Mouse (Mus musculus): Measurements from ENCODE around the gene Atp5g1.

Atp5g1 gene

DNA sequence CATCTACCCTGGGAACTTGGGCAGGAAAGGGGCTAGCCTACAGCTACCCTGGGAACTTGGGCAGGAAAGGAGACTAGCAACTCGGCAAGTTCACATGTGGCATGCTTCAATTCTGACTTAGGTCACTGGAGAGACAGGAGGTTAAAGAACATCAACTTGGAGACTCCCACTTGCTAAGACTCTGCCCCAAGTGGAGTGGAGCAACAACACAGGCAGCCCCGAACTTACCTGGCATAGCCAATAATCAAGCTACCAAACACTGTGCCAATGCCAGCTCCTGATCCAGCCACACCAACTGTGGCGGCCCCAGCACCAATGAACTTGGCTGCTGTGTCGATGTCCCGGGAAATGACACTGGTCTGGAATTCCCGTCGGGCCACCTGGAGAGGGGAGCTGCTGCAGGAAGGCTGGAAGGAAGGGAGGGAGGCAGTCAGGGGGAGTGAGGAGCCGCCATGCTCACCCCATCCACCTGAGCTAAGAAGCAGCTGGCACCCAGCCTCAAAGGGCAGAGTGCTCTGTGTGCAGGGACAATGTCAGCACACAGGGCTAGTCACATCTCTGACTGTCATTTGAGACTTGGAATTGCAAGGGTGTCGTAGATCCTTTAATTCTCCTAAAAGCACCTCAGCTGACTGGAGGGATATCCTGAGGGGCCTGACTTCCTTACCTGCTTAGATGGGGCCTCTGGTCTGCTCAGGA lies 2.0 kb downstream of the Atp5g1 start:
- DNase-seq (ENCODE audit: low read depth, low spot score): no peak

DNA sequence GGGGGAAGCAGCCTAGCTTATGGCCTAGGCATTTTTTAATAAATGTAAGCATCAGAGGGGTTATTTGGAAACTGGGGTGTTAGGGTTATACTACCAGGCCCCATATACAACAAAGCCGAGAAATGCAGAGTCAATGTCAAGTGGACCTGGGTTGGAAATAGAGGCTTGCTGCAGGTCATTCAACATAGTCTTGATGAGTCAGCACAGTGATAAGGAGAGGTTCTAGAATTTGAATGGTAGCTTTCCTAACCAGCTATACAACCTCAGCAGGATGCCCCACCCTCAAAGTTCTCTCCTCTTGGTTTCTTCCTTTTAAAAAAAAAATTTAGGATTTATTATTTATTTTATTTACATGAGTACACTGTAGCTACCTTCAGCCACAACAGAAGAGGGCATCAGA lies 4.5 kb downstream of the Atp5g1 start:
- DNase-seq (ENCODE audit: low read depth, low spot score): no peak

DNA sequence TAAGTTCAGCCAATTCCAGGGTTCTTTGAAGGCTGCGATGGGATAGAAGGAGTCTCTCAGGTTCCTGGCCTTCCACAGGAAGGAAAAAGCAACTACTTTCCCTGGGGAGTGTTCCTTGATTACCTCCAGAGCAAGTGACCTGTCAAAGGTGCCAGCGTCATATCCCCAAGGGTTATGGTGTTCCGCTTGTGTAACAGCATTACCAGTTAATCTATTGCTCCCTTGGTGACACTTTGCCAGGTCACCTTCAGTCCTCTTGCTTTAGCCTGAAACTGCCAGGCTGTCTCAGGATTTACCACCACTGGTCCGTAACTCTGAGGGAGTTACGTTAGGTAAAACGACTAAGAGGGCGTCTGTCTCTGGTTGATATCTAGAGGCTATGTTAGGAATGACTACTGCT lies 5.1 kb downstream of the Atp5g1 start:
- no peak for DNase-seq (ENCODE audit: low read depth, low spot score)

DNA sequence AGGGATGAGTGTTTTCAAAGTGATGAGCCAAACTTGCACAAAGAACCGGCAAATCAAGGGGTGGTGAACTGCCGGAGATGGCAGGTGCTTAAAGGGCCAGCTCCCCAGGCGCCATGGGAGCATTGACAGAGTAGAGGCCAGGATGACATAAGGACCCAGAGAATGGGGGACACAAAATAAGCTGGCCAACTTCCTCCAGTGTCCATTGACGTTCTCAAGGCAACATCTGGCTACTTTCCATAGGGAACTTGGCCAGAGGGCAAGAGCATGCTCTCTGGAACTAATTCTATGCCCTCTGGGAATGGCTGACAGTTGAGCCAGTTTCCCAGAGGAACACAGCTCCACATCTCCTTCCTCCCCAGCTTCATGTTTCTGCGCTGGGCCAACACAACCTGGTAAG lies 7.2 kb downstream of the Atp5g1 start:
- no peak for DNase-seq (ENCODE audit: low read depth, low spot score)

DNA sequence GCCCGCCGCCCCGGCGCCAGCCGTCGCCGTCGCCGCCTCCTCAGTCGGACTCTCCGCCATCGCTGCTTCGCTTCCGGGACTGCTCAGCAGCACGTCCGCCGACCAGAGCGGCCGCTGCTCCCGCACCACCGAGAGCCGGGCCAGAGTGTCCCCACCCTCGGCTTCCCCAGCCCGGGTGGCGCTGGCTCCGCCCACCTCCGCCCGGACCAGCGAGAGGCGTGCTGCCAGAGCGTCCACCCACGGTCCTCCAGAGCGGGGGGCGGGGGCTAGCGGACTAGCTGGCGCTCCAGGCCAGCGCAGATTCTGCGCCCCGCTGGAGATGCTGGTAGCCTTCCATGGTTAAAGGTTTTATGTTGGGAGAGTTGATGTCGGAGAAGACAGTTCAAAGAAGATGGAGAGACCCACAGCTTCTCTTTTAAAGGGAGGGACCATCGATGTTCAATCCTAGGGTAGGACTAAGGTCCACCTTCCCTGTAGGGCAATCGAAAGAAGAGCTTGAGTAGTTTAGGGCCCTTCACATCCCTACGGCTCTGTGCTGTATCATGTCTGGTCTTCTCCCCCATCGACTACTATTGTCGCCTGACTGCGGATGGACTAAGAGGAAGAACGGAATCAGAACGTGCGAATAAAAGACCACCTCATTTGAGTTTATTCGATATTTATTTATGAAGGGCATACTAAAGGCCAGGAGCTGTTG lies 10.1 kb downstream of the Atp5g1 start, which contains the start of gene Ube2z:
Gene Ube2z, minus strand, starts transcription at position 174 of the 697 bp plus-strand sequence.
- peak; percentile 91 for DNase-seq (ENCODE audit: low read depth, low spot score)

DNA sequence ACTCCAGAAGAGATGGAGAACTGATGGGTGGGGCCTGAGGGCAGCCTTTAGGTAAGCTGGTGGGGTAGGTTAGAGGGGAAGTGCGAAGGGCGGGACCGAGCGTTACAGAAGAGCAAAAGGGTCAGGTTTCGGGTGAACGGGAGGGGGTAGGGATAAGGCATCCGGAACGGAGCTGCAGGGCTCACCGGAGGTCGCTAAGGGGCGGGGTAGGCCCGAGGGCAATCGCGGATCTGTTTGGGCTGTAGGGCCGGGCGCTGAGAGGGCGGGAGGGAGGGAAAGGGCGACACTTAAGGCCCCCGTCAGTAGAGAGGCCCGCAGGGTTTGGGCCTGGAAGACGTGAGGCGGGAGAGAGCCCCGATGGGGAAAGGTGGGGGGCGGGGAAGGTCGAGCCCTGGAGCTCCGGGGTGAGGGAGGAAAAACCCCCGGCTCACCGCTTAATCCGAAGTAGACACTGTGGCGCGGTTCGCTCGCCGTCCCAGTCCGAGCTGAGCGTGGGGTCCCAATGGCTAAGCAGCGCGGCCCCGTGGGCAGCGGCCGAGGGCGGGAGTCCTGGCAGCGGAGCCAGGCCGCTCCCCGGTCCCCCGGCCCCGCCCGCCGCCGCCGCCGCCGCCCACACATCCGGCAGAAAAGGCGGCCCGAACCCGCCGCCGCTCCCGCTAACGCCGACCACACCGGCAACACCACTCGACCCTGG lies 10.8 kb downstream of the Atp5g1 start:
- DNase-seq (ENCODE audit: low read depth, low spot score): peak; percentile 92

DNA sequence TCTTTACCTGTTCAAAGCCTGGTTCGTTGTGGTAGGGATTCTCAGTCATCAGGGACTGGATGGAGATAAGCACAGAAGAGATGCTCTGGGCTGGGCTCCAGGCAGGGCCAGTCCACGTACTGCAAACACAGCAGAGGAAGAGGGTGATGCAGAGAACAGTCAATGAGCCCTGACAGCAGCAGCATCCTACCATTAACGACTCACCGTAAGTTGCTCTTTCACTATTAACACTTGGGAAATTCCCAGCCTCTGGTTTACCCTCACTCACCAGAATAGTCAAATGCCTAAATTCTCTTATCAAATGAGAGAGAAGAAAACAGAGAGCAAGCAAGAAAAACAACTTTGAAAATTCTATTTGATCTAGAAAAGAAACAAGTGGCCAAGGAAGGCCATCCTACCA lies 17.2 kb downstream of the Atp5g1 start:
- no peak for DNase-seq (ENCODE audit: low read depth, low spot score)

DNA sequence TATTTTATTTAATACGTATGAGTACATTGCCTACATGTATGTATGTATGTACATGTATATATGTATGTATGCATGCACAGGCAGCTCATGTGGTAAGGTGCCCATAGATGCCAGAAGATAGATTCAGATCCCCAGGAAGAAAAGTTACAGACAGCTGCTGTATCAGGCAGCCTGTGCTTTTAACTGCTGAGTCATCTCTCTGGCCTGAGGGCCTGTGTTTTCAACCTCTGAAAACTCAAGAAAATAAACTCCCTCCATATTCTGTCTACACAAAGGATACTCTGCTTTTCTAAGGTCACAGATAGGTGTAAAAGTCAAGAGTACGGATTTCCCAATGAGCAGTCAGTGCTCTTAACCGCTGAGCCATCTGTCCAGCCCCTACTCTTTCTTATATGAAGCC lies 24.6 kb downstream of the Atp5g1 start:
- no peak for DNase-seq (ENCODE audit: low read depth, low spot score)

DNA sequence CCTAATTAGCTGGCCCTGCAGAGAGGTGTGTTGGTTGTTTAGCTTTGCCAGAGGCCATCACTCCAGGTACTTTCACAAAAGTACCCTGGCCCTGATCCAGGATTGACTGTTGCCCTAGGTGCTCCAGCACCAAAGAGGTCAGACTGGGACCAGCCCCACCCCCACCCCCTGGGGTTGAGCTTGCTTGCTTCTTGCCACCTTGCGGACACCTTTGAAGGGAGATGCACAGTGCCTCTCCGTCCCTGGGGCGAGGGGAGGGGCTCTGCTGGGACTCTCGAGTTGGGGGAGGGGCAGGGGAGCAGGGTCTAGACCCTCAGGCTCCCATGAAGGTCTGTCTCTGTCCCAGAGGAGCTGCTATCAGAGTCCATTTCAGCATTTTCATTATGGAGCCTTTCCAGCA lies 25.5 kb downstream of the Atp5g1 start:
- peak; percentile 41 for DNase-seq (ENCODE audit: low read depth, low spot score)

DNA sequence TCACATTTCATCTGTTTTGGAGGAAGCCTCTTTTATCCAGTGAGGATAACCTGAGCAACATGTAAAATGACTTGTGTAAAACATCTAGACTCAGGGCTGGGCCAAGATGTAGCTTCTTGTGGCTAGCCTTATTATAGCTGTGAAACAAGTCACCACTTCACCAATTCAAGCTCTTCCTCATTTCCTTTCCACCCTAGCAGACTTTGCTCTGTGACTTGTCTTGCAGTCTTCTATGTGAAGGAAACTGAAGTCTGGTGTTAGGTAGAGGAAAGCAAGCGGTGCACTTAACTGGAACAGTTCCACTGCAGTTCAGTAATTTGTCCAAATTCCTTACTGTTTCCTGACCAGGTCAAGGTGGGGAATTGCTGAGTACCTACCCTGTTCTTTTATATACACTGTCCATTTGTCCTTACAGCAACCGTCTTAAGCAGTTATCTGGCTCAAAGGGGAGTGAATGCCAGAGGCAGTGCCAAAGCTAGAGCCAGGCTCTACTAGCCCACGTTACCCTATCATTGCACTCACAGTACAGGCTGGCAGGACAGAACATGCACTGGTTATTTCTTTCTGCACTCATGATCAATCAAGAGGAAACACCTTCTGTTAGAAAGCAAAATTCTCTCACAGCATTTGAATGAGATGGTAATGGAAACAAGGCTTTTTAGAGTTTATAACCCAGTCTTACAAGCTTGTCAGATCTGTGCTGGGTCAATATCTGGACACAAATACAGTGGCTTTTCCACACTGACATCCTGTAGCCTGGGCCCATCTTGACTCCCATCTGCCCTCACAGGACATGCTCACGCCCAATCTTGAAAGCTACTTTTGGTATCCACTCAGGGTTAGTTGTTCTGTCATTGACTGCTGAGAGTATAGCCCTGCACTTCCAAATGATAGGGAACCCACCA lies 27.7 kb downstream of the Atp5g1 start:
- no peak for DNase-seq (ENCODE audit: low read depth, low spot score)

DNA sequence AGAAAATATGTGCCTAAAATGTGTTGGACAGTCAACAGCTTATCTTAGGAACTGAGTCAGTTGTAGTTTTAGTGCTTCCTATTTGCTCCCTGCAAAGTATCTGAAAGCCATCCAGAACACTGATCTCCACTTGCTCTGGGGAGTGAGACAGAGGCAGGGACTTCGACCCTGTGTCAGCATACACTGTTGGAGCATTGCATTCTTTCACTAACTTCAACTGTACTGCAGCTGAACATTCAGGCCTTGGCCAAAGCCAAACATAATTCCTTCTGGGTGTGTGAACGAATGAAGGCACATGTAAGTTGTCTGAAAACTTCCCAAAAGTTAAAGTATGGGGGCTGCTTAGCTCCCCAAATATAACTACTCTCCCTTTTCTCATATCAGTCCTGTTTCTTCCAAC lies 28.7 kb downstream of the Atp5g1 start:
- DNase-seq (ENCODE audit: low read depth, low spot score): no peak

DNA sequence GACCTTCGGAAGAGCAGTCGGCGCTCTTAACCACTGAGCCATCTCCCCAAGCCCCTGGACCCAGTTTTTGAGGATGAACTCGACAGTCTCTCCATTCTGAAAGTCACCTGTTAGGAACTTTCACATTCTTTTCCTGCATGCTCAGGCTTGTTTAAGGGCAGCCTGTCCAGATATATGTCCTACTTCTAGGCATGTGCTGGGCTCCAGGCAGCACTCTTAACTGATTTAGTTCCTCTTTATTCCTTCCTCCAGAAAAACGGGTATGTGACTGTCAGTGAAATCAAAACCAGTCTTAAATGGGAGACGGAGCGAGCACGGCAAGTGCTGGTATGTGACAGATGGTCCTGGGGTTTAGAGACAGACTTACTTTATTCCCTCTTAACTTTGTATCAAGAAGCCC lies 29.4 kb downstream of the Atp5g1 start:
- DNase-seq (ENCODE audit: low read depth, low spot score): no peak

DNA sequence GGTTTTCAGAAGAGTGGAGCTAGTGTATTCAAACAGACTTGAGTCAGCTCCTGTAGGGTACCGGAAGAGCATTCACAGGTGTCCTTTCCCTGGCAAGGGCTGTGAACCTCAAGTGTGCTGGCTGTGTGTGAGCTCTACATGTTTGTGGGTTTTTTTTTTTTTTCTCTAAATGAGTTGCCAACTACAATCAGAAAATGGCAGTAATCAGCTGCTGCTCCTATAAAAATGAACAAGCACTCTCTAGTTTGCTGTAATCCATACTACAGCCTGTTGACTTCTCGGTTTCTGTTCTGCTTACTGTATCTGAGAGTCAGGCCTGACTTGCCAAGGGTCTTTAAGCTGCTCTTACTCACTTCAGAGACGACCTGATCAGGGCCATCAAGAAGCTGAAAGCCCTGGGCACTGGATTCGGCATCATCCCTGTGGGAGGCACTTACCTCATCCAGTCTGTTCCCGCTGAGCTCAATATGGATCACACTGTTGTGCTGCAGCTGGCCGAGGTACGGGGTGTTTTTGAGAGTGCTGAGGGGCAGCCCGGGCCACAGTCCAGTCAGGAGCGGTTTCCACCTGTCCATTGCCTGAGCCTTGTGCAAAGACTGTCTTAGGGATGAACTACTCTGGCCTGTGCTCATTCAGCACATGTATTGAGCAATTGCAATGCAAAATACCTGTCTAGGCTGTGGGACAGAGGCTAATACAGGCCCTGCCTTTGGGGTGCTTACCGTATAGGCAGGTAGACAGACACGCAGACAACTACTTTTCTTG lies 30.5 kb downstream of the Atp5g1 start:
- DNase-seq (ENCODE audit: low read depth, low spot score): no peak

DNA sequence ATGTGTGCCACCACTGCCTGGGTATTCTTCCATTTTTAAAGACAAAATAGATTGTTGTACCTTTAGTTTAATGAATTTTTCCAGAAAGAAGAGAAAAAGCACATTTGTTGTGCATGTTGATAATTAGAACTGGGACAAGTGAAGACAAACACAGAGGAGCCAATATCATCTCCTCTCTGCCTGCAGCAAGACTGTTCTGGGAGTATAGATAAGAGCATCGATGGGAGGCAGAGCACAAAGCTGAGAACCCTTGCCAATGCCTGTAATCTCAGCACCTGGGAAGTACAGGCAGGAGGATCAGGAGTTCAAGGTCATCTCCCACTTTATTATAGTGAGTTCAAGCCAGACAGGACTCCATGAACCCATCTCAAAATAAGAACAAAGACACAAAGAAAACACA lies 36.9 kb downstream of the Atp5g1 start:
- DNase-seq (ENCODE audit: low read depth, low spot score): no peak

DNA sequence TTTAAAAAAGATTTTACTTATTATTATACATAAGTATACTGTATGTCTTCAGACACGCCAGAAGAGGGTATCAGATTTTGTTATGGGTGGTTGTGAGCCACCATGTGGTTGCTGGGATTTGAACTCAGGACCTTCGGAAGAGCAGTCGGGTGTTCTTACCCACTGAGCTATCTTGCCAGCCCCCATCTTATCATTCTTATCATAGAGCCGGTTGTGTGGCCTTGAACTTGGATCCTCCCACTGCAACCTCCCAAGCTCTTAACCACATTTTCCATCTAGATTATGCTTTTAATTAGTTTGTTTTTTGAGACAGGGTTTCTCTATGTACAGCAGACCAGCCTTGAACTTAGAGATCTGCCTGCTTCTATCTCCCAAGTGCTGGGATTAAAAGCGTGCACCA lies 38.0 kb downstream of the Atp5g1 start:
- DNase-seq (ENCODE audit: low read depth, low spot score): no peak

DNA sequence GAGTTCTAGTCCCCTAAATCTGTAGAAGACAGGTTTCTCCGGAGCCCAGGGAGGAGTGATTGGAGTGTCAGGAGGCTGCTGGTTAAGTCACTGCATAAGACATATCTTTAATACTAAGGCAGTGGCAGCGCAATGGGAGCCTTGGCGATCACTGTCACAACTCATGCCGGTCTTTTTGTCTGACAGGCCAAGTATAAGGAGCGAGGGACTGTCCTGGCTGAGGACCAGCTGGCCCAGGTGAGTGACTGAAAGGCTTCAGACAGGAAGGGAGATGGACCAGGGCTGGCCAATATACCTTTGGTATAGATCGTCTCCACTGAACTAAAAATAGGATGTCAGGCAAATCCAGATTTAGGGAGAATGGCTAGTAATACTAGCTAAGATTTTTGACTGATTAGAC lies 40.3 kb downstream of the Atp5g1 start:
- DNase-seq (ENCODE audit: low read depth, low spot score): no peak

DNA sequence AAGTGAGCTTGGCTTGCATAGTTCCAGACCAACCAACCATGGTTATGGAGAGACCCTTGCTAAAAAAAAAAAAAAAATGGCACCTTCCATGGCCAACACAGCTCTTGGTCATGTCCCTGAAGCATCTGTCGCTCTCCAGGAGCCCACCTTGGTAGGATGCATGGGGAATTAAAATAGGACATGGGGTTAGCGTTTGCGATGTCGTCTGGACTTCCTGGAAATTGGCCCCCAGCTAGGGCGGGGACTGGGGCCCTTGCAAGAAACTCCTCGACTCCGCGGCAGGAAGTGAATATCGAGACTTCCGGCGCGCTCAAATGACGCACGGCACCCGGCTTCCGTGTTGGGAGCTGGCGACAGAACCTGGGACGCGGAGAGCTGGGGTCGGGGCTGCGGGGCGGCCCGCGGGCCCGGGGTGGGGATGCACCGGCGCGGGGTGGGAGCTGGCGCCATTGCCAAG lies 40.8 kb downstream of the Atp5g1 start, which contains the start of gene Snf8:
Gene Snf8, plus strand, starts transcription at position 290 of the 457 bp plus-strand sequence.
- DNase-seq (ENCODE audit: low read depth, low spot score): peak; percentile 97

DNA sequence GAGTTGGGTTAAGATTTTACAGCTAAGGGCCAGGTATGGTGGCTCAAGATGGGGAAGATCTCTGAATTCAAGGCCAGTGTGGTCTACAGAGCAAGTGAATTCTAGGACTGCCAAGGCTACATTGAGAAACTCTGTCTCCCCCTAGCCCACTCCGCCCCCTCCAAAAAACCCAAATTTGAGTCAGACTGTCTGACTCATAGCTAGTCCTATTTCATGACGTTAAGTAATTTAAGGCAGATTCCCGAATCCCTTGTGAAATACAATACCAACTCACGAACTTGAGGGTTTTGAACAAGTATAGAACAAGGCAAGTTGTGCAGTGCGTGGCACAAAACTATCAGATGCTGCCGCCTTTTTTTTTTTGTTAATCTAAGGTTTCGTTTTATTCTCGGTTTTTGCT lies 41.4 kb downstream of the Atp5g1 start:
- DNase-seq (ENCODE audit: low read depth, low spot score): no peak

DNA sequence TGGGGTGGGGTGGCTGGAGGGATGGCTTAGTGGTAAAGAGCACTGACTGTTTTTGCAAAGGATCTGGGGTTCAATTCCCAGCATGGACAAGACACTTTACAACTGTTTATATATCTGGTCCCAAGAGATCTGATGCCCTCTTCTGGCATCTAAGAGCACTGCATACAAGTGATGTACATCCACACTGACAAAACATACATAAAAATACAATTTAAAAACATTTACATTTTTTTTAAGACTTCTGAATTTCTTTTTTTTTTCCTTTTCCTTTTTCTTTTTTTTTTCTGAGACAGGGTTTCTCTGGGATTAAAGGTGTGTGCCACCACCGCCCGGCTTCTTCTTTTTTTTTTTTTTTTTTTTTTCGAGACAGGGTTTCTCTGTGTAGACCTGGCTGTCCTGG lies 42.2 kb downstream of the Atp5g1 start:
- DNase-seq (ENCODE audit: low read depth, low spot score): peak; percentile 80

DNA sequence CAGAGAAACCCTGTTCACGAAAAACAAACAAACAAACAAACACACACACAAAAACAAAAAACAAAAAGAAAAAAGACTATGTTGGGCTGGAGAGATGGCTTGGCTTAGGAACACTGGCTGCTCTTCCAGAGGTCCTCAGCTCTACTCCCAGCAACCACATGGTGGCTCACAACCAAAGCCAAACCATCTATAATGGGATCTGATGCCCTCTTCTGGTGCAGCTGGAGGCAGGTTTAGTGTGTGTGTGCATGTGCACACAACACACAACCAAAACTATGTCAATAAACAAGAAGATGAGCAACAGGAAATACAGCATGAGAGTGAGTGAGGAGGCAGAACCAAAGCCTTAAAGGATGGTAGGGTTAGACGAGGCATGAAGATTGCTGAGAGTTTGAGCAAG lies 43.8 kb downstream of the Atp5g1 start:
- peak; percentile 83 for DNase-seq (ENCODE audit: low read depth, low spot score)

DNA sequence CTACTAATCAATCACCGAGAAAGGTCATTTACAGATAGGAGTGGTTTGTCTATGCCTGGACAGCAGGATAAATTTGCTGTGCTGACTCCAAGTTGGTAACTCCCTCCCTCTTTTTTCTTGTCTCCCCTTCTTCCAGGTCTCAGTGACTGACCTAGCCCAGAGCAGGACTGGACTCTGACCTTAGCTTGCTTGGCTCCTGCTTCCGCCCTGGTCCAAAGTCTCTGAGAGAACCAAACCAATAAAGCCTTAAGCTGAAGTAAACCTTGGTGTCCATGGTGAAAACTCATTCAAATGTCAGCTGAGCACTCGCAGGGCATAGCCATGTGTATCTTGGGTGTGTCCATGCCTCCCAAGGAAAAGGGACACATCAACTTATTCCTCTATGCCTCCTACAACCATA lies 44.9 kb downstream of the Atp5g1 start:
- DNase-seq (ENCODE audit: low read depth, low spot score): no peak

All from R1 (cell line).